Mouse (Mus musculus): Measurements from ENCODE around the gene Hddc3.

DNA sequence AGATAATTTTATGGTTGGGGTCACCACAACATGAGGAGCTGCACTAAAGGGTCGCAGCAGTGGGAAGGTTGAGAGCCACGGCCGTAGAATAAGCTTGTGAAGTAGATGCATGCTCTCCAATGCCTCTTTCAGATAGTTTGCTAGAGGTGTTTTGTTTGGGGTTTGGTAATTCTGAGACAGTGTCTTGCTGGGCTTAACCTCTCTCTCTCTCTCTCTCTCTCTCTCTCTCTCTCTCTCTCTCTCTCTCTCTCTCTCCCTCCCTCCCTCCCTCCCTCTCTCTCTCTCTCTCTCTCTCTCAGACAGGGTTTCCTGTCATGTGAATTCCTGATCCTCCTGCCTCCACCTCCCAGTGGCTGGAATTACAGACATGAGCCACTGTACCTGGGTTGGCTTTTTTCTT lies 31.8 kb downstream of the Hddc3 start:
- TF ChIP-seq CTCF (IDR thresholded peaks at IDR 0.05) (no peak), EP300 (IDR thresholded peaks at IDR 0.05) (no peak)

Data from lung, postnatal 0 days (tissue).